Mouse (Mus musculus): ENCODE data around the gene Stard7. TPM values are rescaled to one million over a fixed set of nuclear protein-coding genes. Genes with fewer than 3 reads are reported as not detected.

Stard7 gene
- polyA plus RNA-seq, 2 experiments, result 60.8 to 79.0 TPM

DNA sequence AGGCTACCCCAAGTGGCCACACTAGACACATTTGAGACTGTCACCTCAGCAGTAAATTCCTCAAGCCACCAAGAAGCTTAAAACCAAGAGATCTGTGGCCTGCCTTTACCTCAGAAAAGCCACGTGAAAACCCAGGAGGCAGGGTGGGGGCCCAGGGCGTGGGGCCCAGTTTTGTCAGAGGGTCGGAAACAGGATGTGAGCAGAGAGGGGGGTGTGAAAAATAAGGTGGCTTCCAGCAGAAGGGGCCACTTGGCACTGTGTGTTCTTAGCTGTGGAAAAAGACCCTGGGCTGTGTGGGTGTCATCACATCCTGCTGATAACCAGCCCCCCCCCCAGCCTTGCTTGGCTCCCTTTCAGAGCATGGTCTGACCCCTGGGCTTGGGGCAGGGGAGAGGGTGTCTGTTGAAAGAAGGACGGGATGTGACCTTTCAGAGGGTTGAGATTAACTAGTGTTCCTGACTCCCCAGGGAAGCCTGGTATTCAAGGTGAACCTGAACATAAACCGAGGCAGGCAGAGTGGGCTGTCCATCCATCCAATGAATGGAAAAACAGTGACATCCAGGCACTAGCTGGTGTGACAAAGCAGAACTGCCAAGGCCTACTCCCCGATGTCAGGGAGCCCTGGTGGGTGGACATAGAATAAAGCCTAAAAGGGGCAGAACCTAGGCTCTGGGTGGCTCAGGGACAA is 44.6 kb downstream of the Stard7 start:
- WGBS, result 72% methylated on average over 6 of the region's 6 CpGs
- Histone ChIP-seq H3K36me3 (ENCODE audit: control insufficient read depth, insufficient read depth, low read length) (no peaks in the 10 kb centered on the region), H3K4me3 (replicated peaks; ENCODE audit: low read length) (no peak overlapping the region), H3K27ac (replicated peaks; ENCODE audit: low read depth, low read length) (no peak overlapping the region), H3K27me3 (ENCODE audit: control insufficient read depth, insufficient read depth, low read length) (no peaks in the 10 kb centered on the region), H3K4me1 (ENCODE audit: control insufficient read depth, insufficient read depth, low read length) (no peaks in the 10 kb centered on the region), H3K9ac (ENCODE audit: low read depth, low read length, severe bottlenecking) (no peak overlapping the region), H3K4me2 (replicated peaks; ENCODE audit: low read depth, low read length, severe bottlenecking) (no peak overlapping the region), H3K9me3 (ENCODE audit: control insufficient read depth, low read length) (no peaks in the 10 kb centered on the region)
- no peak for ATAC-seq (ENCODE audit: low FRiP score, low read depth)
- TF ChIP-seq POLR2A (IDR thresholded peaks at IDR 0.05; ENCODE audit: borderline replicate concordance, extremely low read depth, insufficient read depth, insufficient read length), result no peak
- no peak for DNase-seq (ENCODE audit: low spot score)

DNA sequence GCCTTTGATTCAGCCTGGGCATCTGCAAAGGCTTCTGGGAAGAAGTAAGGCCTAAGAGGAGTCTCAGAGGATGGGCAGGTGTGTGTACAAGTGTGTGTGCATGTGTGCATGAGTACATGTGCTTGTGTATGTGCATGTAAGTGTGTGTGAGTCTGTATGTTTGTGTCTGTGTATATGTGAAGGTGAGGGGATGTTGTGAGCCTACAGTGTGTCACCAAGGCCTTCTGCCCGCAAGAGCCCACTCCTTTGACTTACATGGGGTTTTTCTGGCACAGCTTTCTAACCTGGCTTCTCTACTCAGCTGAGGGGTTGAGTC is 45.1 kb downstream of the Stard7 start:
- H3K4me3 ChIP-seq (replicated peaks; ENCODE audit: low read length), result no peak overlapping the region
- no peak overlapping the region for H3K9ac ChIP-seq (ENCODE audit: low read depth, low read length, severe bottlenecking)
- no peaks in the 10 kb centered on the region for H3K27me3 ChIP-seq (ENCODE audit: control insufficient read depth, insufficient read depth, low read length)
- WGBS, result 91% methylated on average over 1 of the region's 1 CpGs
- no peak overlapping the region for H3K4me2 ChIP-seq (replicated peaks; ENCODE audit: low read depth, low read length, severe bottlenecking)
- no peak overlapping the region for H3K27ac ChIP-seq (replicated peaks; ENCODE audit: low read depth, low read length)
- H3K4me1 ChIP-seq (ENCODE audit: control insufficient read depth, insufficient read depth, low read length), result no peaks in the 10 kb centered on the region
- ATAC-seq (ENCODE audit: low FRiP score, low read depth), result no peak
- DNase-seq (ENCODE audit: low spot score), result no peak
- no peak for TF ChIP-seq POLR2A (IDR thresholded peaks at IDR 0.05; ENCODE audit: borderline replicate concordance, extremely low read depth, insufficient read depth, insufficient read length)
- no peaks in the 10 kb centered on the region for H3K36me3 ChIP-seq (ENCODE audit: control insufficient read depth, insufficient read depth, low read length)
- H3K9me3 ChIP-seq (ENCODE audit: control insufficient read depth, low read length), result no peaks in the 10 kb centered on the region

DNA sequence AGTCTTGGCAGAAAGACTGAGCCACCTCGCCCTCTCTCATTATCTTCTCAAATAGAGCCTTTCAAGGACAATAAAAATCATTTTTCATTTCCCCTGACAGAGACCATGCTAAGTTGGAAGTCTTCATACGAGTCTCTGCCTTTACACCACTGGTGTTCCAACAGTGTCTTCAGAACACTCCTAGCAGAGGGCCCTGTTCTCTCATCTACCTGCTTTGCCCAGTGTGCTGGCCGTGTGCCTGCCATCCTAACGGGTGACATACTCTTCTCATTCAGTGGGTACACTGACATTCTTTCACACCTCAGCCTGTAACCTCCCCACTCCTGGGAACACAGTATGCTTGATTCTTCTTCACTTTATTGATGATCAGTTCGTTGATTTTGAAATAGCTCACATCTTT is 46.4 kb downstream of the Stard7 start:
- DNase-seq (ENCODE audit: low spot score), result no peak
- Histone ChIP-seq H3K27ac (replicated peaks; ENCODE audit: low read depth, low read length) (no peak overlapping the region), H3K9me3 (ENCODE audit: control insufficient read depth, low read length) (no peaks in the 10 kb centered on the region), H3K9ac (ENCODE audit: low read depth, low read length, severe bottlenecking) (no peak overlapping the region), H3K4me3 (replicated peaks; ENCODE audit: low read length) (no peak overlapping the region), H3K4me2 (replicated peaks; ENCODE audit: low read depth, low read length, severe bottlenecking) (no peak overlapping the region), H3K4me1 (ENCODE audit: control insufficient read depth, insufficient read depth, low read length) (no peaks in the 10 kb centered on the region), H3K36me3 (ENCODE audit: control insufficient read depth, insufficient read depth, low read length) (no peaks in the 10 kb centered on the region), H3K27me3 (ENCODE audit: control insufficient read depth, insufficient read depth, low read length) (no peaks in the 10 kb centered on the region)
- ATAC-seq (ENCODE audit: low FRiP score, low read depth), result no peak
- 71% methylated on average over 5 of the region's 5 CpGs for WGBS
- no peak for TF ChIP-seq POLR2A (IDR thresholded peaks at IDR 0.05; ENCODE audit: borderline replicate concordance, extremely low read depth, insufficient read depth, insufficient read length)

DNA sequence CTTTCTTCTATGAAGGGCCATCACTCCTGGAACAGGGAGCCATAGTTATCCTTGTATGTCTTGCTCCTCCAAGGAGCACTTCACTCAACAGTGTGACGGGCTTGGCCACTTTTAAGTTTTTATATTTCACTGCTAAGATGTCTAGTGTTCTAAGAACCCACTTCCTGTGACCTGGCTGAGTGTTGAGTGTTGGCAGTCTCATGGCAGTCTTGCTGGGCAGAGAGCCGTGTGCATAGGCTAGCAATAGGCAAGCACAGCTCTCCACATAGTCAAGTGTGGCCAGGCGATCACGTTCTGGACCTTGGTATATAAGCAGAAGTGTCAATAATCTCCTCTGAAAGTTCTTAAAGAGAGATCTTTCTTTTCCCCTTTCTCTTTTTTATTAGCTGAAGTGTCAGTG is 48.1 kb downstream of the Stard7 start:
- DNase-seq (ENCODE audit: low spot score) (no peak), ATAC-seq (ENCODE audit: low FRiP score, low read depth) (no peak)
- H3K36me3 ChIP-seq (ENCODE audit: control insufficient read depth, insufficient read depth, low read length), result no peaks in the 10 kb centered on the region
- no peak overlapping the region for H3K27ac ChIP-seq (replicated peaks; ENCODE audit: low read depth, low read length)
- WGBS, result 88% methylated on average over 4 of the region's 4 CpGs
- TF ChIP-seq POLR2A (IDR thresholded peaks at IDR 0.05; ENCODE audit: borderline replicate concordance, extremely low read depth, insufficient read depth, insufficient read length), result no peak
- H3K27me3 ChIP-seq (ENCODE audit: control insufficient read depth, insufficient read depth, low read length), result no peaks in the 10 kb centered on the region
- H3K9ac ChIP-seq (ENCODE audit: low read depth, low read length, severe bottlenecking), result no peak overlapping the region
- no peak overlapping the region for H3K4me2 ChIP-seq (replicated peaks; ENCODE audit: low read depth, low read length, severe bottlenecking)
- no peaks in the 10 kb centered on the region for H3K4me1 ChIP-seq (ENCODE audit: control insufficient read depth, insufficient read depth, low read length)
- no peaks in the 10 kb centered on the region for H3K9me3 ChIP-seq (ENCODE audit: control insufficient read depth, low read length)
- no peak overlapping the region for H3K4me3 ChIP-seq (replicated peaks; ENCODE audit: low read length)

DNA sequence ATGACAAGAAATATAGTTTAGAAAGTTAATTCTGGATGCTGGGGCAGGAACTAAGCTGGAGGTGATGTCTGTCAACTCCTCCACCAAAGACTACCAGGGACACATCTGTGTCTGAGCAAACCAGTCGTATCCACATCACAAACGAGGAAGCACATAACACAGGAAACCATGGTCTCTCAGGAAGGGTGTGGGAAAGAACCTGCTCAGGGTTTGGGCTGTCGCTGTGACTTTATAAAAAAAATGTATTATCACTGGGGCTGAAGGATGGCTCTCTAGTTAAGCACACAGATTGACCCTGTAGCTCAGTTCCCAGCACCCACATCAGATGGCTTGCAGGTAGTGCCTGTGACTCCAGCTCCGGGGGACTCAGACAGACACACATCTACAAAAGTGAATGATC is 49.1 kb downstream of the Stard7 start:
- no peaks in the 10 kb centered on the region for H3K9me3 ChIP-seq (ENCODE audit: control insufficient read depth, low read length)
- H3K4me1 ChIP-seq (ENCODE audit: control insufficient read depth, insufficient read depth, low read length), result no peaks in the 10 kb centered on the region
- H3K4me3 ChIP-seq (replicated peaks; ENCODE audit: low read length), result no peak overlapping the region
- H3K9ac ChIP-seq (ENCODE audit: low read depth, low read length, severe bottlenecking), result no peak overlapping the region
- ATAC-seq (ENCODE audit: low FRiP score, low read depth) (no peak), DNase-seq (ENCODE audit: low spot score) (no peak)
- 62% methylated on average over 4 of the region's 4 CpGs for WGBS
- H3K36me3 ChIP-seq (ENCODE audit: control insufficient read depth, insufficient read depth, low read length), result no peaks in the 10 kb centered on the region
- H3K27ac ChIP-seq (replicated peaks; ENCODE audit: low read depth, low read length), result no peak overlapping the region
- no peaks in the 10 kb centered on the region for H3K27me3 ChIP-seq (ENCODE audit: control insufficient read depth, insufficient read depth, low read length)
- TF ChIP-seq POLR2A (IDR thresholded peaks at IDR 0.05; ENCODE audit: borderline replicate concordance, extremely low read depth, insufficient read depth, insufficient read length), result no peak
- H3K4me2 ChIP-seq (replicated peaks; ENCODE audit: low read depth, low read length, severe bottlenecking), result no peak overlapping the region
